Mouse (Mus musculus): ENCODE data around the gene Sept11.
A peak's percentile ranks its signal among the peaks of the same experiment; 100 is the strongest.

Gene Sept11

GRCm38 (mm10) chr5:93174675-93175074 is 81.4 kb downstream of the Sept11 start:
- DNase-seq (ENCODE audit: low spot score): no peak

GRCm38 (mm10) chr5:93178616-93179015 is 85.4 kb downstream of the Sept11 start:
- no peak for DNase-seq (ENCODE audit: low spot score)

- DNase-seq (ENCODE audit: low spot score): no peak
These were observed 87.0 kb downstream of the Sept11 start for GRCm38 (mm10) chr5:93180252-93180651.

- DNase-seq (ENCODE audit: low spot score): no peak
These were observed 90.1 kb downstream of the Sept11 start for GRCm38 (mm10) chr5:93183311-93183710.

- no peak for DNase-seq (ENCODE audit: low spot score)
These were observed 91.3 kb downstream of the Sept11 start for GRCm38 (mm10) chr5:93184548-93184947.

GRCm38 (mm10) chr5:93189607-93190006 is 96.4 kb downstream of the Sept11 start:
- DNase-seq (ENCODE audit: low spot score): no peak

- no peak for DNase-seq (ENCODE audit: low spot score)
These were observed 97.2 kb downstream of the Sept11 start for GRCm38 (mm10) chr5:93190428-93190827.

- DNase-seq (ENCODE audit: low spot score): no peak
These were observed 105.0 kb downstream of the Sept11 start for GRCm38 (mm10) chr5:93198232-93198631.

- DNase-seq (ENCODE audit: low spot score): no peak
These were observed 107.9 kb downstream of the Sept11 start for GRCm38 (mm10) chr5:93201181-93201580.

GRCm38 (mm10) chr5:93205371-93206108 is 112.3 kb downstream of the Sept11 start:
- peak; percentile 46 for DNase-seq (ENCODE audit: low spot score)

GRCm38 (mm10) chr5:93206109-93207005 is 113.1 kb downstream of the Sept11 start, which contains the start of the genes Ccni and 2010109A12Rik:
Ccni (minus strand) TSS chr5:93206495.
2010109A12Rik (plus strand) TSS chr5:93206518.
- peak; percentile 95 for DNase-seq (ENCODE audit: low spot score)

GRCm38 (mm10) chr5:93207006-93207348 is 113.7 kb downstream of the Sept11 start:
- DNase-seq (ENCODE audit: low spot score): no peak

- no peak for DNase-seq (ENCODE audit: low spot score)
These were observed 114.3 kb downstream of the Sept11 start for GRCm38 (mm10) chr5:93207555-93207954.

- DNase-seq (ENCODE audit: low spot score): no peak
These were observed 125.1 kb downstream of the Sept11 start for GRCm38 (mm10) chr5:93218375-93218774.

- no peak for DNase-seq (ENCODE audit: low spot score)
These were observed 128.4 kb downstream of the Sept11 start for GRCm38 (mm10) chr5:93221661-93222060.

- DNase-seq (ENCODE audit: low spot score): no peak
These were observed 131.3 kb downstream of the Sept11 start for GRCm38 (mm10) chr5:93224549-93224948.

All from c-Kit-positive CD71-positive TER-119-positive erythroid progenitor cells, embryonic 14.5 days (primary cell).